7 mouse cellular contexts compared by ENCODE assay signal in genomic region chr16:38711245-38711644, GRCm38 (mm10). TPM values are rescaled to one million over a fixed set of nuclear protein-coding genes. Genes with fewer than 3 reads are reported as not detected.
DNase-seq lines count a peak whose midpoint lies in the region; ATAC-seq and TF ChIP-seq lines count a peak whose summit lies in the region.

No protein-coding gene starts in this region.

- peak overlapping the region; percentile 66 for H3K4me2 ChIP-seq in lung, embryonic 14.5 days
- peak overlapping the region; percentile 58 for H3K4me2 ChIP-seq in heart, embryonic 15.5 days
- peak overlapping the region; percentile 89 for H3K4me2 ChIP-seq in liver, embryonic 11.5 days
- H3K4me2 ChIP-seq in stomach, embryonic 14.5 days (replicated peaks; ENCODE audit: low read depth, low read length) = peak overlapping the region; percentile 71

- H3K4me1 ChIP-seq in lung, embryonic 14.5 days (ENCODE audit: insufficient read depth) = 0 out of 2 replicates have a peak, but pooled peaks cover 5% of the 10 kb centered on the region
- peaks cover 53% of the 10 kb centered on the region for H3K4me1 ChIP-seq in heart, embryonic 15.5 days (replicated peaks)
- H3K4me1 ChIP-seq in liver, embryonic 11.5 days (replicated peaks; ENCODE audit: control insufficient read depth, insufficient read depth, low read length) = no peaks in the 10 kb centered on the region
- H3K4me1 ChIP-seq in stomach, embryonic 14.5 days (ENCODE audit: control insufficient read depth, insufficient read depth, low read length) = no peaks in the 10 kb centered on the region

- H3K27me3 ChIP-seq in lung, embryonic 14.5 days (ENCODE audit: insufficient read depth, low read length) = no peaks in the 10 kb centered on the region
- H3K27me3 ChIP-seq in heart, embryonic 15.5 days = no peaks in the 10 kb centered on the region
- H3K27me3 ChIP-seq in liver, embryonic 11.5 days (replicated peaks; ENCODE audit: control insufficient read depth, insufficient read depth, low read length) = peaks cover 41% of the 10 kb centered on the region
- H3K27me3 ChIP-seq in stomach, embryonic 14.5 days (ENCODE audit: control insufficient read depth, insufficient read depth, low read length) = no peaks in the 10 kb centered on the region

- 0 out of 2 replicates have a peak, but pooled peaks cover 4% of the 10 kb centered on the region for H3K36me3 ChIP-seq in lung, embryonic 14.5 days (ENCODE audit: insufficient read depth)
- H3K36me3 ChIP-seq in heart, embryonic 15.5 days = no peaks in the 10 kb centered on the region
- no peaks in the 10 kb centered on the region for H3K36me3 ChIP-seq in liver, embryonic 11.5 days (ENCODE audit: control insufficient read depth, insufficient read depth, low read length)
- H3K36me3 ChIP-seq in stomach, embryonic 14.5 days (ENCODE audit: control insufficient read depth, insufficient read depth, low read length) = no peaks in the 10 kb centered on the region

- ATAC-seq in lung, embryonic 14.5 days (ENCODE audit: insufficient read depth) = no peak
- ATAC-seq in heart, embryonic 15.5 days (replicated peaks; ENCODE audit: insufficient number of reproducible peaks, insufficient read depth, low FRiP score, low read depth) = no peak
- ATAC-seq in liver, embryonic 11.5 days (replicated peaks; ENCODE audit: low FRiP score) = no peak
- no peak for ATAC-seq in stomach, embryonic 14.5 days (ENCODE audit: insufficient number of reproducible peaks, insufficient read depth, low FRiP score, low read depth)
- no peak for ATAC-seq in inflammation-experienced regulatory T-cells, adult 6 months

- peak overlapping the region; percentile 83 for H3K9ac ChIP-seq in lung, embryonic 14.5 days
- H3K9ac ChIP-seq in heart, embryonic 15.5 days = peak overlapping the region; percentile 98
- no peak overlapping the region for H3K9ac ChIP-seq in liver, embryonic 11.5 days (ENCODE audit: low read depth, low read length)
- H3K9ac ChIP-seq in stomach, embryonic 14.5 days (replicated peaks; ENCODE audit: low read depth, low read length) = no peak overlapping the region

- H3K27ac ChIP-seq in lung, embryonic 14.5 days (ENCODE audit: low read depth) = no peak overlapping the region
- peak overlapping the region; percentile 99 for H3K27ac ChIP-seq in heart, embryonic 15.5 days
- H3K27ac ChIP-seq in liver, embryonic 11.5 days (ENCODE audit: low read depth, low read length) = no peak overlapping the region
- H3K27ac ChIP-seq in stomach, embryonic 14.5 days (ENCODE audit: low read length) = no peak overlapping the region

- 38% methylated on average over 4 of the region's 4 CpGs for WGBS in lung, embryonic 14.5 days
- 19% methylated on average over 4 of the region's 4 CpGs for WGBS in heart, embryonic 15.5 days
- 37% methylated on average over 4 of the region's 4 CpGs for WGBS in liver, embryonic 11.5 days
- 42% methylated on average over 4 of the region's 4 CpGs for WGBS in stomach, embryonic 14.5 days

- peak overlapping the region; percentile 63 for H3K4me3 ChIP-seq in lung, embryonic 14.5 days (ENCODE audit: low read depth, low read length)
- H3K4me3 ChIP-seq in heart, embryonic 15.5 days = peak overlapping the region; percentile 82
- H3K4me3 ChIP-seq in liver, embryonic 11.5 days (ENCODE audit: low read depth, low read length) = peak overlapping the region; percentile 68
- peak overlapping the region; percentile 61; the same call in 1 of the 2 replicates for H3K4me3 ChIP-seq in stomach, embryonic 14.5 days (ENCODE audit: low read depth, low read length)

- no peak for TF ChIP-seq CTCF in lung, embryonic 14.5 days (IDR thresholded peaks at IDR 0.05; ENCODE audit: low read depth)

- H3K9me3 ChIP-seq in lung, embryonic 14.5 days (ENCODE audit: low read depth, low read length) = no peaks in the 10 kb centered on the region
- no peaks in the 10 kb centered on the region for H3K9me3 ChIP-seq in heart, embryonic 15.5 days (replicated peaks)
- no peaks in the 10 kb centered on the region for H3K9me3 ChIP-seq in liver, embryonic 11.5 days (ENCODE audit: control insufficient read depth, low read length)
- H3K9me3 ChIP-seq in stomach, embryonic 14.5 days (ENCODE audit: control insufficient read depth, low read depth, low read length) = no peaks in the 10 kb centered on the region

- DNase-seq in lung, embryonic 14.5 days = no peak
- DNase-seq in lung, postnatal 10 days = no peak
- DNase-seq in liver, embryonic 11.5 days (ENCODE audit: low spot score) = no peak
- DNase-seq in B cell, adult 2 months = no peak

RNA-seq across cellular contexts. Expression of gene Arhgap31, which starts 1.8 kb away (rescaled TPM):
- polyA plus RNA-seq in lung, embryonic 14.5 days (2014; fragmentation: Nextera tagmentation; extraction: Ambion mirVana) = 21.6 and 22.0 TPM in 2 replicates
- 36.1 and 36.5 TPM in 2 replicates for polyA plus RNA-seq in heart, embryonic 15.5 days (2015; fragmentation: Nextera tagmentation; extraction: Ambion mirVana)
- polyA plus RNA-seq in liver, embryonic 11.5 days (2014; fragmentation: Nextera tagmentation; extraction: Ambion mirVana) = 7.0 and 7.4 TPM in 2 replicates
- 13.6 and 14.8 TPM in 2 replicates for polyA plus RNA-seq in stomach, embryonic 14.5 days (2014; fragmentation: Nextera tagmentation; extraction: Ambion mirVana)
- polyA plus RNA-seq in inflammation-experienced regulatory T-cells, adult 6 months (2017; shearing (Covaris generic)) = 10 to 100 TPM; 16.4 to 26.3 (median 23.6) TPM

RNA-seq across cellular contexts. Expression of gene B4galt4, which starts 30.8 kb away (rescaled TPM):
- polyA plus RNA-seq in lung, embryonic 14.5 days (2014; fragmentation: Nextera tagmentation; extraction: Ambion mirVana) = 36.6 and 39.0 TPM in 2 replicates
- 21.9 and 24.9 TPM in 2 replicates for polyA plus RNA-seq in heart, embryonic 15.5 days (2015; fragmentation: Nextera tagmentation; extraction: Ambion mirVana)
- polyA plus RNA-seq in liver, embryonic 11.5 days (2014; fragmentation: Nextera tagmentation; extraction: Ambion mirVana) = 9.6 and 10.2 TPM in 2 replicates
- 25.1 and 30.0 TPM in 2 replicates for polyA plus RNA-seq in stomach, embryonic 14.5 days (2014; fragmentation: Nextera tagmentation; extraction: Ambion mirVana)
- 10 to 100 TPM in 2 of 3 experiments, 1 to 10 TPM in 1; 7.1 to 14.7 (median 14.3) TPM for polyA plus RNA-seq in inflammation-experienced regulatory T-cells, adult 6 months (2017; shearing (Covaris generic))

Comparison
In these comparisons a context has a peak if more than half of its experiments do, and no peak if none do; other contexts are left out.
1. H3K9ac ChIP-seq: peak in lung, embryonic 14.5 days (single experiment) and heart, embryonic 15.5 days (single experiment); none in liver, embryonic 11.5 days (single experiment) and stomach, embryonic 14.5 days (single experiment).
2. Peak in every context shown above with its lines, with median percentiles within 50 percentile points of each other: H3K4me2 ChIP-seq and H3K4me3 ChIP-seq.